Mouse (Mus musculus): Measurements from ENCODE around the gene Ccdc32. TPM values are rescaled to one million over a fixed set of nuclear protein-coding genes. Genes with fewer than 3 reads are reported as not detected.

The Ccdc32 gene
- polyA plus RNA-seq, 1 experiment = 0.75 TPM

GRCm38 (mm10) chr2:118996798-118997105 lies 32.4 kb downstream of the Ccdc32 start:
- Histone ChIP-seq H3K27me3 (ENCODE audit: control insufficient read depth) (peaks cover 61% of the 10 kb centered on the region), H3K4me1 (ENCODE audit: control insufficient read depth) (peaks cover 6% of the 10 kb centered on the region), H3K4me3 (replicated peaks) (no peak overlapping the region), H3K9me3 (ENCODE audit: control insufficient read depth, low read length) (no peaks in the 10 kb centered on the region), H3K36me3 (ENCODE audit: control insufficient read depth) (no peaks in the 10 kb centered on the region)
- no peak for TF ChIP-seq TAL1 (IDR thresholded peaks at IDR 0.05; ENCODE audit: low read length)
- TF ChIP-seq GATA1 (IDR thresholded peaks at IDR 0.05; ENCODE audit: low read length) = no peak

- Histone ChIP-seq H3K36me3 (ENCODE audit: control insufficient read depth) (no peaks in the 10 kb centered on the region), H3K9me3 (ENCODE audit: control insufficient read depth, low read length) (no peaks in the 10 kb centered on the region), H3K4me3 (replicated peaks) (no peak overlapping the region), H3K4me1 (ENCODE audit: control insufficient read depth) (peaks cover 6% of the 10 kb centered on the region), H3K27me3 (ENCODE audit: control insufficient read depth) (peaks cover 61% of the 10 kb centered on the region)
- TF ChIP-seq GATA1 (IDR thresholded peaks at IDR 0.05; ENCODE audit: low read length) (no peak), TAL1 (IDR thresholded peaks at IDR 0.05; ENCODE audit: low read length) (no peak)
Measured at GRCm38 (mm10) chr2:118995919-118996797, 33.0 kb downstream of the Ccdc32 start.

- H3K36me3 ChIP-seq (ENCODE audit: control insufficient read depth) = no peaks in the 10 kb centered on the region
- H3K4me1 ChIP-seq (ENCODE audit: control insufficient read depth) = peaks cover 6% of the 10 kb centered on the region
- no peak overlapping the region for H3K4me3 ChIP-seq (replicated peaks)
- H3K9me3 ChIP-seq (ENCODE audit: control insufficient read depth, low read length) = no peaks in the 10 kb centered on the region
- peaks cover 61% of the 10 kb centered on the region for H3K27me3 ChIP-seq (ENCODE audit: control insufficient read depth)
- TF ChIP-seq TAL1 (IDR thresholded peaks at IDR 0.05; ENCODE audit: low read length) = no peak
- TF ChIP-seq GATA1 (IDR thresholded peaks at IDR 0.05; ENCODE audit: low read length) = no peak
Measured at GRCm38 (mm10) chr2:118995490-118995889, 33.7 kb downstream of the Ccdc32 start.

- Histone ChIP-seq H3K27me3 (ENCODE audit: control insufficient read depth) (peaks cover 11% of the 10 kb centered on the region), H3K36me3 (ENCODE audit: control insufficient read depth) (no peaks in the 10 kb centered on the region), H3K4me1 (ENCODE audit: control insufficient read depth) (no peaks in the 10 kb centered on the region), H3K4me3 (replicated peaks) (no peak overlapping the region), H3K9me3 (ENCODE audit: control insufficient read depth, low read length) (no peaks in the 10 kb centered on the region)
- TF ChIP-seq TAL1 (IDR thresholded peaks at IDR 0.05; ENCODE audit: low read length) (no peak), GATA1 (IDR thresholded peaks at IDR 0.05; ENCODE audit: low read length) (no peak)
Measured at GRCm38 (mm10) chr2:118983812-118984211, 45.4 kb downstream of the Ccdc32 start.

- peaks cover 14% of the 10 kb centered on the region for H3K4me1 ChIP-seq (ENCODE audit: control insufficient read depth)
- no peaks in the 10 kb centered on the region for H3K36me3 ChIP-seq (ENCODE audit: control insufficient read depth)
- no peak for TF ChIP-seq GATA1 (IDR thresholded peaks at IDR 0.05; ENCODE audit: low read length)
- TF ChIP-seq TAL1 (IDR thresholded peaks at IDR 0.05; ENCODE audit: low read length) = no peak
- peaks cover 34% of the 10 kb centered on the region for H3K27me3 ChIP-seq (ENCODE audit: control insufficient read depth)
- no peaks in the 10 kb centered on the region for H3K9me3 ChIP-seq (ENCODE audit: control insufficient read depth, low read length)
- no peak overlapping the region for H3K4me3 ChIP-seq (replicated peaks)
Measured at GRCm38 (mm10) chr2:118980841-118981240, 48.4 kb downstream of the Ccdc32 start.

GRCm38 (mm10) chr2:118978064-118978463 lies 51.1 kb downstream of the Ccdc32 start:
- Histone ChIP-seq H3K4me3 (replicated peaks) (no peak overlapping the region), H3K9me3 (ENCODE audit: control insufficient read depth, low read length) (no peaks in the 10 kb centered on the region), H3K36me3 (ENCODE audit: control insufficient read depth) (no peaks in the 10 kb centered on the region), H3K27me3 (ENCODE audit: control insufficient read depth) (peaks cover 52% of the 10 kb centered on the region), H3K4me1 (ENCODE audit: control insufficient read depth) (peaks cover 22% of the 10 kb centered on the region)
- TF ChIP-seq GATA1 (IDR thresholded peaks at IDR 0.05; ENCODE audit: low read length) (no peak), TAL1 (IDR thresholded peaks at IDR 0.05; ENCODE audit: low read length) (no peak)

GRCm38 (mm10) chr2:118976941-118977340 lies 52.3 kb downstream of the Ccdc32 start:
- peak overlapping the region; percentile 64 for H3K4me3 ChIP-seq (replicated peaks)
- peaks cover 29% of the 10 kb centered on the region for H3K4me1 ChIP-seq (ENCODE audit: control insufficient read depth)
- TF ChIP-seq TAL1 (IDR thresholded peaks at IDR 0.05; ENCODE audit: low read length) (no peak), GATA1 (IDR thresholded peaks at IDR 0.05; ENCODE audit: low read length) (no peak)

GRCm38 (mm10) chr2:118976282-118976929 lies 52.8 kb downstream of the Ccdc32 start:
- Histone ChIP-seq H3K4me1 (ENCODE audit: control insufficient read depth) (peaks cover 29% of the 10 kb centered on the region), H3K9me3 (ENCODE audit: control insufficient read depth, low read length) (no peaks in the 10 kb centered on the region), H3K36me3 (ENCODE audit: control insufficient read depth) (no peaks in the 10 kb centered on the region), H3K27me3 (ENCODE audit: control insufficient read depth) (peaks cover 49% of the 10 kb centered on the region), H3K4me3 (replicated peaks) (peak overlapping the region; percentile 64)
- no peak for TF ChIP-seq GATA1 (IDR thresholded peaks at IDR 0.05; ENCODE audit: low read length)

More at GRCm38 (mm10) chr2:118976941-118977340, 52.3 kb downstream of the Ccdc32 start:
- peaks cover 52% of the 10 kb centered on the region for H3K27me3 ChIP-seq (ENCODE audit: control insufficient read depth)
- no peaks in the 10 kb centered on the region for H3K9me3 ChIP-seq (ENCODE audit: control insufficient read depth, low read length)
- H3K36me3 ChIP-seq (ENCODE audit: control insufficient read depth) = no peaks in the 10 kb centered on the region

GRCm38 (mm10) chr2:118975855-118976254 lies 53.3 kb downstream of the Ccdc32 start:
- no peaks in the 10 kb centered on the region for H3K36me3 ChIP-seq (ENCODE audit: control insufficient read depth)
- H3K4me1 ChIP-seq (ENCODE audit: control insufficient read depth) = peaks cover 29% of the 10 kb centered on the region
- TF ChIP-seq TAL1 (IDR thresholded peaks at IDR 0.05; ENCODE audit: low read length) (no peak), GATA1 (IDR thresholded peaks at IDR 0.05; ENCODE audit: low read length) (no peak)
- H3K27me3 ChIP-seq (ENCODE audit: control insufficient read depth) = peaks cover 47% of the 10 kb centered on the region
- peak overlapping the region; percentile 64 for H3K4me3 ChIP-seq (replicated peaks)
- H3K9me3 ChIP-seq (ENCODE audit: control insufficient read depth, low read length) = no peaks in the 10 kb centered on the region

Data from erythroblast, embryonic 14.5 days (primary cell).